Mouse (Mus musculus): ENCODE measurements around the gene Mob1b.

The Mob1b gene

GRCm38 (mm10) chr5:88720116-88721002, at the start of gene Mob1b:
Mob1b (plus strand) TSS chr5:88720855.
- DNase-seq (ENCODE audit: low read depth): peak; percentile 81

DNA sequence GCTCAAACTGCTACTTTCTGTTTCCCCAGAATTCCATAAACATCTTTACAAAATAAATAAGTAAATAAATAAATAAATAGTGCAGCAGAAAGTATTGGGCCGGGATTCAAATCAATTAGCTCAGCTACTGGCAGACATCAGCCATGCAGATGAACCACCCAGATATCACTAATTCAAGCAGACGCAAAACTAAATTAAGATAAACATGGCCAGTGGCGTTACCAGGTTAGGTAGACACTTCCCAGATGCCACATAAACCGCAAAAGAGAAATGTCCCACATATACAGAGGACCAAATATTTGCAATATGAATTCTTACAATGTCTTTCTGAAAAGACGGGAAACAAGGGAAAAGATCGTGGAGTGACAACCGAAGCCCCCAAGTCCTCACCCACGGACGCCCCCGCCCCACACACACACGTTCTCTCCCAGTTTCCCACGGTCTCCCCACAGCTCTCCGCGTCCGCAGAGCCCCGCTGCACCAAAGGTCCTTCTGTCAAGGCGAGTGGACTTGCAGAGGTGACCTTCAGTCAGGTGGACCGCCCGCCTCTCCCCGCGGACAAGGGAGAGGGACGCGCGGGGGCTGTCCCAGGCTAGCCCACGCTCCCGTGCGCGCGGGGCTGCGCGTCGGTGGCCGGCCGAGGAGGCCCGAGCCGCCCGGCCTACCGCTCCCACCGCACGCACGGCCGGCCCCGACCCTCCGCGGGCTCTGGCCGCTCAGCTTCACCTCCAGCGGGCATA, 45.8 kb upstream of the Mob1b start:
- DNase-seq (ENCODE audit: low read depth): no peak

- DNase-seq (ENCODE audit: low read depth): peak; percentile 72
Observed at GRCm38 (mm10) chr5:88675443-88676387, 44.9 kb upstream of the Mob1b start, which contains the start of gene Grsf1. Grsf1 (minus strand) TSS chr5:88676171.

DNA sequence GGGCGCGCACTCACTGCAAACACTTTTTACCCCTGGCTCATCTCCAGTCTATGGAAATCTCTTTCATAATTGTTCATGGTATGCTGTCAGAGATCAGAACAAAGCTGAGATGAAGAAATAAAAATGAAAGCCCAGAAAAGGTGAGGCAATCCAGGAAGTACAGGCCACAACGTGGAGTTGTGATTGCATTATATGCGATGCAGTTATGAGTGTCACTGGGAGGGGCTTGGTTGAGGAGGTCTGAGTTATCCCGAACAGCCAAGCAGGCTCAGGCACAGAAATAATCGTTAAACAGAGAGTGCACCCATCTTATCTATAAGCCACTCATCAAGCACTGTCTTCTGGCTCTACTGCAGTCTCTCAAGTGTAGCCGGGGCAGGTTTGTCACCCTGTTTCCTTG, 41.7 kb upstream of the Mob1b start:
- no peak for DNase-seq (ENCODE audit: low read depth)

GRCm38 (mm10) chr5:88679341-88679740, 41.3 kb upstream of the Mob1b start:
- DNase-seq (ENCODE audit: low read depth): no peak

DNA sequence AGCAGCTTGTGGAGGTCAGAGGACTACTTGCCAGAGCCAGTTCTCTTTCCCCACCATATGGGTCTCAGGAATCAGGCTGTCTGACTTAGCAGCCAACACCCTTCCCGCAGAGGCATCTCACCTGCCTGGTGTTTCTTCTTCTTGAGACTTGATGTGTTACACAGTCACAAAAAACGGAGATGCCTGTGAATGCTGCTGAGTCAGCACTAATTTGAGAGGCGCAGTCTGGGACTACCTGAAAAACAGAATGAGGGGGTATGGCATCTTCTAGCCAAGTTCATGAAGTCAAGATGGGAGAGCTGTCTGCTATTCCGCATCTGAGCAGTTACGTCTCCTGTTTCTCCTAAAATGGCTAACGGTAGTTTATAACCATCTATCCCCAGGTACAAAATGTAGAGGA, 40.1 kb upstream of the Mob1b start:
- DNase-seq (ENCODE audit: low read depth): no peak

DNA sequence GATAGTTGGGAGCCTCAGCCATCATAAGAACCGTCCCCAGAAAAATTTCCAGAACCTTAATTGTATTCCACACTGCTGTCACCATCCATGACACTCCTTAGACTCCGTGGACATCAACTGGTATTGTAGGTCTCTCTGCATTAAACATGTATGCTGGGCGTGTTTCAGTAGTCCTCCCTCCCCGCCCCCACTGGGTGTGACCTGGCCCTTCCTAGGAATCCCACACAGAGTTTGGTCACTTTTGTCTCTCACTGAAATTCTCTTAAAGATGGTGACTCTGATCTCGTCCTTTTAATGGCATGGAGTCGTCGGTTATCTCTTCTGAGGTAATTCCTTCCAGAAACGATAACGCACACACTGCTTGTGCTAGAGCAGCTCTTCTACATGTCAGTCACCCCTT, 36.9 kb upstream of the Mob1b start:
- no peak for DNase-seq (ENCODE audit: low read depth)

DNA sequence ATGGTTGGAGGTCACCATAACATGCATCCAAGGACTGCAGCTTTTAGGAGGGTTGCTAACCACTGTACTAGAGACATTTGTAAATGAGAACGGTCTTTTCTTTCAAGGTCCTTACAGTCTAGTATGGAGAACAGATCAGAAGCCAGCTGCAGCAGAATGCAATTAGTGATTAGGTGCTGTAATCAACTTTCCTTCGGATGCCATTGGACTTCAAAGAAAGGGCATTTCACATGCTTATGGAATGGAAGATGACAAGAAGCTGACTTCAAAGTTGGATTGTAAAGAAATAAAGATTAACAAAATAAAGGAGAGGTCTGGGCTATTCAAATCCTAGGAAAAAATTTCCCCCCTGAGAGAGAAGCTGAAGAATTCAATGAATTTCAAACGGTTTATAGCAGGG, 36.4 kb upstream of the Mob1b start:
- DNase-seq (ENCODE audit: low read depth): no peak

DNA sequence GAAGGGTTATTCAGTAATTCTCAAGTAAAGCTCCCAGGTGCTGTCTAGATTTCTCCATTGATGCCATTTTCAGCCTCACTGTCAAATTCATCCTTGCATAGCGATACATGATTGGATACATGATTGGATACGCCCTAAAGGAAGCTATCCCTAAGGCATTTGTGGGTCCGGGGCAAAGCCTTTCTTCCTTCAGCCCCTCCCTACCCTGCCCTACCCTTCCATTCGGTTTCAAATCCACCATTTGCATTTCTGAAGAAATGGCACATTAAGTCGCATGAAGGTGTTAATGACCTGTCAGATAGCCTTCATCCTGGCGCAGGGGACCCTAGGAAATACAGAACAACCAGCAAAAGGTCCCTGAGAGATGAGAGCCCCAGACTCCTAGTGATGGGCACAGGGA, 35.3 kb upstream of the Mob1b start:
- DNase-seq (ENCODE audit: low read depth): no peak

GRCm38 (mm10) chr5:88685745-88686299, 34.8 kb upstream of the Mob1b start:
- DNase-seq (ENCODE audit: low read depth): no peak

DNA sequence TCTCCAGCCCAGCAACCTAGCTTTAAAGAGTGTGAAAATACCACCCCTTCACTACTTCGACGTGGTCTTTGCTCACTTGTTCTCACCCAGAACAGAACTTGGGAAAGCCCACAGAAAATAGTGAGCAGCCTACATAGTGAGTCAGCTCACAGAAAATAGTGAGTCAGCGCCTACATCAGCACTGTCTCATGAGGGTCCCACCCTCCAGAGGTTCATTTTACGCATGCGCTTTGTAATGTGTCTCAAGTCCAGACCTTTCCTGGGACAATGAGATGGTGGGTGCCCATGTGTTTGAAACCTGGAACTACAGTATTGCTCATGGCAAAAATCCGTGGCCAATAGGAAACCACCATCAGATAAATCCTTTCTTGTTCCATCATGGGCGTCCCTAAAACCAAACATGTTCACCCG, 32.7 kb upstream of the Mob1b start:
- no peak for DNase-seq (ENCODE audit: low read depth)

DNA sequence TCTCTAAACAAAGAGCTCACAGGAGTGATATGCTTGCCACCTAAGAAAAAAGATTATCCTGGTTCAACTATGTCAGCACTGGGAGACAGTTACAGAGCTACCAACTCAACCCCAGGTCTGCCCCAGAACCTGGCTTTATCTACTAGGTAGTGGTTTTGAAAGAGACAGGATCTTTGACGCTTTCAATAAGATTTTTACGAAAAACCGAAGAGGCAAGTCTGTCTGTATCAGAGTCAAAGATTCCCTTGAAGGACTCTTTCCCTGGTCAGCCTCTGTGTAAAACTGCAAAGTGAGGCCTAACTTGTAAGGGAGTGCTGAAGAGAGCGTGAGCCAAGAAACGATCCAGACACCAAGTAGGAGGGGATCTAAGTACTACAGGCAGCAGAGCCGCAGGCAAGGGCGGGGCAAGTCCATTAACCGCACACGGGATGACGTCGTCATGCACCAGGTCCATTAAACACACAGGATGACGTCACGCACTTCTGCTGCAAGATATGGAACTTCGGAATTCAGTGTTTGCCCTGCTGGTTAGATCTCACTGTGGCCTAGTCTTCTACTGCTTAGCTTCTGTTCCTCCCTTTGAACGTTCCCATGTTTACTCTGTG, 32.0 kb upstream of the Mob1b start:
- no peak for DNase-seq (ENCODE audit: low read depth)

DNA sequence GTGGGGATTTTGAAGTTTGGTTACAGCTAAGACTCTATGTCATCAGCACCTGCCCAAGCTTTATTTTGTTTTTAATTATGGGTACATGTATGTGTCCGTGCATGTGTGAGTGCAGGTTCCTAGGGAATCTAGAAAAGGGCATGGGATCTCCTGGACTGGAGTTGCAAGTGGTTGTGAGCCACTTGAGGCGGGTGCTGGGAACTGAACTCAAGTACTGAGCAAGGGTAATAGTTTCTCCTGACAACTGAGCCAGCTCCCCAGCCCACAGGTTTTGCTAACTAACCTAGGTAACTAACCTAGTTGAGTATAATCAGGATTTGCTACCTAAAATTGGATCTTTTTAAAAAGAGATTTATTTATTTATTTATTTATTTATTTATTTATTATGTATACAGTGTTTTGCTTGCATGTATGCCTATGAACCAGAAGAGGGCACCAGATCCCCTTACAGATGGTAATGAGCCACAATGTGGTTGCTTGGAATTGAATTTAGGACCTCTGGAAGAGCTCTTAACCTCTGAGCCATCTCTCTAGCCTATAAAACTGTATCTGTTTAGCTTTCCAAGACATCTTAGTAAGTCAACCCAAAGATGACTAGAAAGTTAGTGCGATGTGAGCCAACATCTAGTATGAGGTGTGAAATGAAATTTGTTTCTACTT, 31.2 kb upstream of the Mob1b start:
- no peak for DNase-seq (ENCODE audit: low read depth)

- DNase-seq (ENCODE audit: low read depth): no peak
Observed at GRCm38 (mm10) chr5:88690681-88691505, 29.8 kb upstream of the Mob1b start.

- no peak for DNase-seq (ENCODE audit: low read depth)
Observed at GRCm38 (mm10) chr5:88691506-88692095, 29.1 kb upstream of the Mob1b start.

GRCm38 (mm10) chr5:88692586-88692985, 28.1 kb upstream of the Mob1b start:
- no peak for DNase-seq (ENCODE audit: low read depth)

DNA sequence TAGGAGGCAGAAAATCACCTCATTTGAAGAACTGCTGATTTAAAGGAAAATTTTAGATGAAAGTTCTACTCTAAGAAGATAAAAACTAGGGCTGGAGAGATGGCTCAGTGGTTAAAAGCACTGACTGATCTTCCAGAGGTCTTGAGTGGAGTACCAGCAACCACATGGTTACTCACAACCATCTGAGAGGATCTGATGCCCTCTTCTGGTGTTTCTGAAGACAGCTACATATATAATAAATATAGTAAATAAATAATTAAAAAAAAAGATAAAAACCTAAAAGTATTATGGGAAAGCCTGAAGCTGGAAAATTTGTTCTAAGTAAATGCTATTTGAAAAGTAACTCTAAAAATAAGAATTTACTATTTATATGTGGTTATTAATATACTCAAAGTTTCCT, 27.6 kb upstream of the Mob1b start:
- no peak for DNase-seq (ENCODE audit: low read depth)

GRCm38 (mm10) chr5:88697291-88697690, 23.4 kb upstream of the Mob1b start:
- DNase-seq (ENCODE audit: low read depth): no peak

DNA sequence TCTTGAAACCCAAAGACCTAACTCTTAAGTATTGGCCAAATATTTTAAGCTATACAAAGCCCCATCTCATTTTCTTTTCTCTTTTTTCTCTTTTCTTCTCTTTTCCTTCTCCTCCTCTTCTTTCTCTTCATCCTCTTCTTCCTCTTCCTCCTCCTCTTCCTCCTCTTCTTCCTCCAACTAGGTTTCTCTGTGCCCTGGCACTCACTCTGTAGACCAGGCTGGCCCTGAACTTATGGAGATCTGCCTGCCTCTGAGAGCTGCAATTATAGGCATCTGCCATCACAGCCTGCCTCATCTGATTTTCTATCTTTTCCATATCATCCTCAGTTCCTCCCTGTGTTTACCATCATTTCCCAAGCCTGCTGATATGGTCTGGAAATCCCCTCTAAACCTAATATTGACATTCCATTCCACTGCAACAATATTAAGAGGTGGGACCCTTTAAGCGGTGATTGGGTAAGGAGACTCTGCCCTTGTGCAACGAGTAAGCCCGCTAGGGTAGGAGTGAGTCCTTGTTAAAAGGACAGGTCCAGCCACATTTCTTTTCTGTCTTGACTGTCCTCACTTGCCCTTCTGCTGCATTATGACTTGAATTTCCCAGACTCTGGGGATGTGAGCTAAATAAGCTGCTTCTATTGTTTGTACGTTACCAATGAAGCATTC, 21.3 kb upstream of the Mob1b start:
- no peak for DNase-seq (ENCODE audit: low read depth)
